Mouse (Mus musculus): ENCODE measurements around the gene Ankrd52.

Gene Ankrd52

GRCm38 (mm10) chr10:128441324-128442119, 64.6 kb downstream of the Ankrd52 start:
- DNase-seq, result no peak

- DNase-seq, result no peak
Measured at GRCm38 (mm10) chr10:128442718-128443117, 65.8 kb downstream of the Ankrd52 start.

GRCm38 (mm10) chr10:128444354-128444753, 67.4 kb downstream of the Ankrd52 start:
- DNase-seq, result no peak

GRCm38 (mm10) chr10:128445407-128445806, 68.5 kb downstream of the Ankrd52 start:
- no peak for DNase-seq

- no peak for DNase-seq
Measured at GRCm38 (mm10) chr10:128451014-128451413, 74.1 kb downstream of the Ankrd52 start.

- no peak for DNase-seq
Measured at GRCm38 (mm10) chr10:128454471-128454870, 77.6 kb downstream of the Ankrd52 start.

GRCm38 (mm10) chr10:128455280-128455679, 78.4 kb downstream of the Ankrd52 start:
- peak; percentile 90 to 94 for DNase-seq

- no peak for DNase-seq
Measured at GRCm38 (mm10) chr10:128457676-128458075, 80.8 kb downstream of the Ankrd52 start.
